Mouse (Mus musculus): ENCODE measurements around the gene Msmb.

- no peak for TF ChIP-seq CTCF (IDR thresholded peaks at IDR 0.05; ENCODE audit: low read depth)
- no peak for TF ChIP-seq EP300 (IDR thresholded peaks at IDR 0.05; ENCODE audit: low read depth)
These were observed 10.6 kb downstream of the Msmb start for GRCm38 (mm10) chr14:32152243-32152965.

All from heart, postnatal 0 days (tissue).